Mouse (Mus musculus) cortical plate, adult 2 months (tissue): Measurements from ENCODE around the gene Rsrp1. TPM values are rescaled to one million over a fixed set of nuclear protein-coding genes. Genes with fewer than 3 reads are reported as not detected.

ENCODE experiments used
- H3K27ac ChIP-seq: fragments of 200-500 bp; 2 replicates; pipeline ENCODE4 v1.5.1; 2012; ENCODE audit warnings: low read length, control low read depth, inconsistent platforms; ENCODE audit not compliant: insufficient read depth
- H3K4me1 ChIP-seq: fragments of 200-500 bp; 2 replicates; pipeline ENCODE4 v1.6.1; 2011; ENCODE audit warnings: low read length; ENCODE audit not compliant: control insufficient read depth, insufficient read depth
- H3K4me3 ChIP-seq: fragments of 200-500 bp; 2 replicates; pipeline ENCODE4 v1.5.1; 2011; ENCODE audit warnings: mild to moderate bottlenecking, low read length, control low read depth; ENCODE audit not compliant: insufficient read depth
- CTCF ChIP-seq: fragments of 200-500 bp; IDR thresholded peaks from 2 replicates; pipeline ENCODE4 v1.5.1; 2011; ENCODE audit warnings: mild to moderate bottlenecking, control low read depth, low read length; ENCODE audit not compliant: insufficient read depth; ENCODE audit errors: extremely low read depth
- POLR2A ChIP-seq: fragments of 200-500 bp; IDR thresholded peaks from 2 replicates; pipeline ENCODE4 v1.6.1; 2011; ENCODE audit warnings: mild to moderate bottlenecking, low read length, control low read depth; ENCODE audit not compliant: insufficient read depth; ENCODE audit errors: extremely low read depth
- polyA plus RNA-seq: library from polyadenylated mRNA; depleted of rRNA; stranded (reverse); fragments of >200 nt; gene quantifications from 2 replicates; pipeline ENCODE4 v1.2.3, GENCODE M21; 2012

Gene Rsrp1
- polyA plus RNA-seq, 1 experiment = 545 TPM

GRCm38 (mm10) chr4:134930684-134931481 lies 7.5 kb downstream of the Rsrp1 start, which contains the start of gene Syf2:
Syf2 (plus strand) TSS chr4:134930898.
- TF ChIP-seq CTCF (no peak), POLR2A (peak; percentile 76)
- Histone ChIP-seq H3K4me3 (peak within 1 kb of the TSS; percentile 79), H3K4me1 (peaks cover 3% of the 10 kb centered on the region), H3K27ac (0 out of 2 replicates have a peak within 1 kb of the TSS, but pooled peaks have one; percentile 66)

GRCm38 (mm10) chr4:134937240-134938176 lies 14.1 kb downstream of the Rsrp1 start:
- no peak overlapping the region for H3K27ac ChIP-seq
- no peak for TF ChIP-seq POLR2A
- no peak for TF ChIP-seq CTCF
- no peak overlapping the region for H3K4me3 ChIP-seq
- H3K4me1 ChIP-seq = no peaks in the 10 kb centered on the region

GRCm38 (mm10) chr4:134939900-134940299 lies 16.5 kb downstream of the Rsrp1 start:
- Histone ChIP-seq H3K4me1 (no peaks in the 10 kb centered on the region), H3K27ac (no peak overlapping the region), H3K4me3 (no peak overlapping the region)
- TF ChIP-seq CTCF (no peak), POLR2A (no peak)

- Histone ChIP-seq H3K27ac (no peak overlapping the region), H3K4me1 (no peaks in the 10 kb centered on the region; the same call in 1 of the 2 replicates), H3K4me3 (no peak overlapping the region)
- TF ChIP-seq CTCF (no peak), POLR2A (no peak)
Measured at GRCm38 (mm10) chr4:134943758-134944538, 20.6 kb downstream of the Rsrp1 start.

- Histone ChIP-seq H3K4me1 (no peaks in the 10 kb centered on the region; the same call in 1 of the 2 replicates), H3K4me3 (no peak overlapping the region), H3K27ac (no peak overlapping the region)
- TF ChIP-seq CTCF (peak; percentile 92), POLR2A (no peak)
Measured at GRCm38 (mm10) chr4:134946024-134946744, 22.8 kb downstream of the Rsrp1 start.

- Histone ChIP-seq H3K4me1 (no peaks in the 10 kb centered on the region; the same call in 1 of the 2 replicates), H3K27ac (no peak overlapping the region)
- TF ChIP-seq CTCF (no peak), POLR2A (no peak)
Measured at GRCm38 (mm10) chr4:134950518-134951091, 27.2 kb downstream of the Rsrp1 start.

GRCm38 (mm10) chr4:134954461-134954860 lies 31.1 kb downstream of the Rsrp1 start:
- Histone ChIP-seq H3K4me1 (no peaks in the 10 kb centered on the region), H3K4me3 (no peak overlapping the region), H3K27ac (no peak overlapping the region)
- TF ChIP-seq CTCF = no peak
- no peak for TF ChIP-seq POLR2A

More at GRCm38 (mm10) chr4:134950518-134951091, 27.2 kb downstream of the Rsrp1 start:
- H3K4me3 ChIP-seq = no peak overlapping the region

- Histone ChIP-seq H3K4me3 (no peak overlapping the region), H3K27ac (no peak overlapping the region), H3K4me1 (no peaks in the 10 kb centered on the region)
- no peak for TF ChIP-seq POLR2A
- TF ChIP-seq CTCF = no peak
Measured at GRCm38 (mm10) chr4:134955196-134955595, 31.8 kb downstream of the Rsrp1 start.
